Mouse (Mus musculus) gastrocnemius, adult 18-20 months (tissue): ENCODE data around the gene Sel1l3. TPM values are rescaled to one million over a fixed set of nuclear protein-coding genes. Genes with fewer than 3 reads are reported as not detected.

ENCODE experiments used
- DNase-seq: peaks from one replicate; pipeline ENCODE4 v3.0.0; 2021; ENCODE audit warnings: low spot score
- total RNA-seq, 2 experiments: library from RNA; stranded (reverse); gene quantifications; 2 replicates each; pipeline ENCODE4 v1.2.3; 2021

Sel1l3 gene
- total RNA-seq, 2 experiments from 2014 or later, result 52.0 to 54.8 TPM

- no peak for DNase-seq
Measured at GRCm38 (mm10) chr5:53146049-53146683, 67.6 kb downstream of the Sel1l3 start.

GRCm38 (mm10) chr5:53142587-53142986 is 71.1 kb downstream of the Sel1l3 start:
- no peak for DNase-seq

- DNase-seq, result no peak
Measured at GRCm38 (mm10) chr5:53140158-53140927, 73.4 kb downstream of the Sel1l3 start.

GRCm38 (mm10) chr5:53139566-53139965 is 74.2 kb downstream of the Sel1l3 start:
- no peak for DNase-seq

- DNase-seq, result no peak
Measured at GRCm38 (mm10) chr5:53139140-53139539, 74.6 kb downstream of the Sel1l3 start.

GRCm38 (mm10) chr5:53138025-53138424 is 75.7 kb downstream of the Sel1l3 start:
- no peak for DNase-seq

GRCm38 (mm10) chr5:53135984-53136383 is 77.7 kb downstream of the Sel1l3 start:
- no peak for DNase-seq

- DNase-seq, result no peak
Measured at GRCm38 (mm10) chr5:53134003-53134402, 79.7 kb downstream of the Sel1l3 start.

GRCm38 (mm10) chr5:53124701-53125100 is 89.0 kb downstream of the Sel1l3 start:
- no peak for DNase-seq

GRCm38 (mm10) chr5:53123525-53124286 is 90.0 kb downstream of the Sel1l3 start:
- peak; percentile 25 for DNase-seq

- DNase-seq, result no peak
Measured at GRCm38 (mm10) chr5:53119689-53120088, 94.0 kb downstream of the Sel1l3 start.

GRCm38 (mm10) chr5:53118212-53118611 is 95.5 kb downstream of the Sel1l3 start:
- DNase-seq, result no peak

GRCm38 (mm10) chr5:53114616-53115267 is 99.0 kb downstream of the Sel1l3 start:
- no peak for DNase-seq

GRCm38 (mm10) chr5:53112942-53113341 is 100.8 kb downstream of the Sel1l3 start:
- no peak for DNase-seq

GRCm38 (mm10) chr5:53111036-53111435 is 102.7 kb downstream of the Sel1l3 start:
- no peak for DNase-seq

- no peak for DNase-seq
Measured at GRCm38 (mm10) chr5:53110225-53110624, 103.5 kb downstream of the Sel1l3 start.

- DNase-seq, result no peak
Measured at GRCm38 (mm10) chr5:53108668-53109067, 105.1 kb downstream of the Sel1l3 start.

GRCm38 (mm10) chr5:53108026-53108425 is 105.7 kb downstream of the Sel1l3 start:
- no peak for DNase-seq

GRCm38 (mm10) chr5:53106731-53107130 is 107.0 kb downstream of the Sel1l3 start:
- no peak for DNase-seq

- no peak for DNase-seq
Measured at GRCm38 (mm10) chr5:53106125-53106524, 107.6 kb downstream of the Sel1l3 start.

- peak; percentile 28 for DNase-seq
Measured at GRCm38 (mm10) chr5:53105716-53106115, 108.0 kb downstream of the Sel1l3 start.
